Mouse (Mus musculus) brown adipose tissue, adult 24 weeks (tissue): ENCODE results near the gene Hes7. TPM values are rescaled to one million over a fixed set of nuclear protein-coding genes. Genes with fewer than 3 reads are reported as not detected.

Experiments
- H3K27ac ChIP-seq: fragments of 200-500 bp; replicated peaks from 2 replicates; pipeline ENCODE4 v1.5.1; 2012; ENCODE audit warnings: low read depth, mild to moderate bottlenecking, low read length
- H3K4me1 ChIP-seq: fragments of 200-500 bp; 2 replicates; pipeline ENCODE4 v1.6.1; 2012; ENCODE audit warnings: low read length, mixed read lengths; ENCODE audit not compliant: control insufficient read depth, insufficient read depth, insufficient read length
- H3K4me3 ChIP-seq: fragments of 200-500 bp; 2 replicates; pipeline ENCODE4 v1.5.1; 2012; ENCODE audit warnings: low read depth, mild to moderate bottlenecking, low read length, moderate library complexity; ENCODE audit not compliant: insufficient read depth
- polyA plus RNA-seq: library from polyadenylated mRNA; stranded (reverse); fragments of >200 nt; gene quantifications from 2 replicates; pipeline ENCODE4 v1.2.4, GENCODE M21; 2012; ENCODE audit not compliant: missing spikeins, insufficient read depth, insufficient read length

The Hes7 gene
- polyA plus RNA-seq, 1 experiment = not detected

DNA sequence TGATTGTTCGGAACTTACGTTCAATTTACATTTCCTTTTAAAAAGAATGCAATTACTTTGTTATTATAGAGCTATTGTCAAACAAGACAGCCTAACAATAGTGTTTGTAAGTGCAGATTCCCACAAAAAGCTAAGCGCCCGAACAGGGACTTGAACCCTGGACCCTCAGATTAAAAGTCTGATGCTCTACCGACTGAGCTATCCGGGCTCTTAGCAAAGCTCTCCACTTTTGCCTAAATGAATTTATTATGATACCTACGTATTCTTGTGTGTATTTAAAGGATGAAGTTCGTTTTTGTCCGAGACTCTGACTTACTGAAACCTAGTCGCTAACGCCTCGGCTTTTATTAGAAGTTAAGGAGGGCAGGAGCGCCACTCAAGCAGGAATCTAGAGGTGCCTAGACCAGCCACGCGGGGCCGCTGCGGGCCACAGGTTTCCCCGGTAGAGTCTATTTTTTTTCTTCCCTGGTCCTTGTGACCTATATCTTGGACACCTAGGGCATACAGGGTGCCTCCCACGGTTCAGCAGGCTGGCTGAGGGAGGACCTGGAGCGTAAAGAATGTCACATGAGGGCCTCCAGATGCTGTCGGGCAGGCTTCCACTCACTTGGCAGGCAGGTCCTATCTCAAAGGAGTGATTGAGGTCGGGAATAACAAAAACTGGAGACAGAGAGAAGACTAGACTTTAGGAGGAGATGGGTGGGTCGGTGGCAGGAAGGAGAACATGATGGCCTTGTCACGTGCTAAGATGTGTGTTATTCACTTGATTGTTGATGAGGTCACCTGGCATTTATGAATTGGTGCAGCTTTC, 5.0 kb downstream of the Hes7 start:
- no peaks in the 10 kb centered on the region; the same call in 1 of the 2 replicates for H3K4me1 ChIP-seq
- H3K27ac ChIP-seq = peak overlapping the region; percentile 47
- peak overlapping the region; percentile 68 for H3K4me3 ChIP-seq

DNA sequence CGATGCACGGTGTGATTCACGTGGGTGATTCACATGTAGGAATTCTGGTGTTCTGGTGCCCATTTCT, 5.5 kb downstream of the Hes7 start, which contains the start of gene Aloxe3:
Aloxe3 (plus strand) TSS at position 45 of the 67 bp plus-strand sequence.
- H3K4me3 ChIP-seq = peak within 1 kb of the TSS; percentile 68
- H3K4me1 ChIP-seq = no peaks in the 10 kb centered on the region; the same call in 1 of the 2 replicates
- H3K27ac ChIP-seq = peak within 1 kb of the TSS; percentile 47

DNA sequence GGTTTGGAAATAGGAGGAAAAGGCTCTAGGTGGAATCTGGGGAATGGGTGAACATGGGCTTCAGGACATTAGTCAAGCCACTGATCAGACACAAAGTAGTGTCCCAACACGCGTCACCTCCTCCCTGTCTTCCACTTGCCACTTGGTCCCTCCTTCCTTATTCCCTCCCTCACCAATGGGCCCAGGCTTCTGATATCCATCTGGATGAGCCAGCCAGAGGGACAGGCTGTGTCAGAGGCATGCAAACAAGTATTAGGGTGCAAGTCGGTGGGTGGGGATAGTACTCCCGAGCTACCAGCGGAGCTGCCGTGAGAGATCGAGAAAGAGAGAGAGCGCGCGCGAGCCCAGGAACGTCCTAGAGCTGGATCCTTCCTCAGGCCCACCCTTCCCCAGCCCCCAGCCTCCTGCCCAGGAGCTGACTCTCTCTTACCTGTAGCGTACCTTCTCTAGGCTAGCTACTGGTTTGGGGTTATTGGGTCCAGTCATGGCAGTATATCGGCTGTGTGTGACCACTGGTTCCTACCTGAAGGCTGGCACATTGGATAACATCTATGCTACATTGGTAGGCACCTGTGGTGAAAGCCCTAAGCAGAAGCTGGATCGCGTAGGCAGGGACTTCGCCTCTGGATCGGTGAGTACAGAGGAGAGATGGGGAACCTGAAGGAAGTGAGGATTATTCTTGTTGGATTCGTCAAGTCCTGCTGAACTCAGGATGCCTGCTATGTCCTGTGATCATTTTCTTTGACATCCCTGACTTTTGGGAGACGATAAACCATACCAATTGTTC, 5.9 kb downstream of the Hes7 start:
- Histone ChIP-seq H3K27ac (no peak overlapping the region), H3K4me1 (no peaks in the 10 kb centered on the region; the same call in 1 of the 2 replicates), H3K4me3 (peak overlapping the region; percentile 68)

DNA sequence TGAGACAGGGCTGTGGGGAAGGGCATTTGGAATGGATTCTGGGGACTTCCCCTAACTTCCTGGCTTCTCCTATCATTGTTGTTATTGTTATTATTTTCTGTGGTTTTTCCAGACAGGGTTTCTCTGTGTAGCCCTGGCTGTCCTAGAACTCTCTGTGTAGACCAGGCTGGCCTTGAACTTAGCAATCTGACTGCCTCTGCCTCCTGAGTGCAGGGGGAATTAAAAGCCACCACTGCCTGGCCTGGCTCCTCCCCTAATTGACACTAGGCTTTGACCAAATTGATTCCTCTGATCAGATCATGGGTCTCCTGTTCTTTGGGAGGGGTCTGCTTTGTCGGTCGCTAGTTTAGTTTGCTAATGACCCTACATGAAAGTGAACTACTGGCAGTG, 6.5 kb downstream of the Hes7 start:
- no peaks in the 10 kb centered on the region; the same call in 1 of the 2 replicates for H3K4me1 ChIP-seq
- H3K4me3 ChIP-seq = no peak overlapping the region
- no peak overlapping the region for H3K27ac ChIP-seq

DNA sequence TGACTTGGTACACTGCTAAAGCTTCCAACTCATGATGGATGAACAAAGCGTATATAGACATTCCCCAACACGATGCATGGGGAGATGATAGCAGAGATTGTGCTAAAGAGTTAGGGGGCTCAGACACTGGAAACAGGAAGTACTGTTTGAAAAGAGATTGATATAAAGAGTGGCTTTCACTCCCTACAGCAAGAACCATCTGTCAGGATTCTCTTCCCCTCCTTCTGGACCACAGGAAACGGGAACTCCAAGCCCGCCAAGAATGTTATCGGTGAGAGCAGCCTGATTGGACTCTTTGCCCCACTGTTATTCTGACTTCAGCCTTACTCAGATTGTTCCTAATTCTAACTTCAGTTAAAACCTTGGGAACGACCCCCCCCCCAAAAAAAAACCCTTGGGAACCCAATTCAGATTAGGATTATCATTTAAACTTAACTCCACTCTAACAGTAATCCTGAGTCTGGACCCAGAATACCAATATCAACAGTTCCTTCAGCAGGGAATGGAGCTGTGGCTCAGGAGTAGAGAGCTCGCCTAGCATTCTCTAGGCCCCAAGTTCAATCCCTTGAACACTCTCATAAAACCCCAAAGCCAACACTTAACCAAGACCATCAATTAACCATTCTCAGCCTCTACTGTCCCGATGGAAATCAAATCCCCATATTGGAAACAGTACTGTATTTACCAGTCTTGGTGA, 8.4 kb downstream of the Hes7 start:
- Histone ChIP-seq H3K4me3 (no peak overlapping the region), H3K4me1 (no peaks in the 10 kb centered on the region; the same call in 1 of the 2 replicates), H3K27ac (no peak overlapping the region)

DNA sequence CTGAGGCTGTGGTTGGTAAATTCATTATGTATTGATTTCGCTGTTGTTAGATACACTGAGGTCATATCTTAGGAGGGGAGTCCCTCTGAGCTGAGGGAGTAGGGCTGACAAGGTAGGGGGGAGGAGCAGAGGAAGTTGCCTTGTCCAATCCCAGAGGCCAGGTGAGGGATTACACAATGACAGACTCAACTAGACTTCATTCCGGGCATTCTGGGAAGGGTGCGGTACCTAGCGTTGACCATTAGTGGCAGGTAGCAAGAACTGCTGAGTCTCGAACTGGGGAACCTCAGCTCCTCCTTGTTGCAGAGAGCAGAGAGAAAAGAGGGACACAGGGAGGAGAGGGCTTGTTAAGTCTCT, 13.3 kb downstream of the Hes7 start:
- 0 out of 2 replicates have a peak overlapping the region, but pooled peaks have one; percentile 50 for H3K4me3 ChIP-seq
- peaks cover 3% of the 10 kb centered on the region; the same call in 1 of the 2 replicates for H3K4me1 ChIP-seq
- no peak overlapping the region for H3K27ac ChIP-seq

DNA sequence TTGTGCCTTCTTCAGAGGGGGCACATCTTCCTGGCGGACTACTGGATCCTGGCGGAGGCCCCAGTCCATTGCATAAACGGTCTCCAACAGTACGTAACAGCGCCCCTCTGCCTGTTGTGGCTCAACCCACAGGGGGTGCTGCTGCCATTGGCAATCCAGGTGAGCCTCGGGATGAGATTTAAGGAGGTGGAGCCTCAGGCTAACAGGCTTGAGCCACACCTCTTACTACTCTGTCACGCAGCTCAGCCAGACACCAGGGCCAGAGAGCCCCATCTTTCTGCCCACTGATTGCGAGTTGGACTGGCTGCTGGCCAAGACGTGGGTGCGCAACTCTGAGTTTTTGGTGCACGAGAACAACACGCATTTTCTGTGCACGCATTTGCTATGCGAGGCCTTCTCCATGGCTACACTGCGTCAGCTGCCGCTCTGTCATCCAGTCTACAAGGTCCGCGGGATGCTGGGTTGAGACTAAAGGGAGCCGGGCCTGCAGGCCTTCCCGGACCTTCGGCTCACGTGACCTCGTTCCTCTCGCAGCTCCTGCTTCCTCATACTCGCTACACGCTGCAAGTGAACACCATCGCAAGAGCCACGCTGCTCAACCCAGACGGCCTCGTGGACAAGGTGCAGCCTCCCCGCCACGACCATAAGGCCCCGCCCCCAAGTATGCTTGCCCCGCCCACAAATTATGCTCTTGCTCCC, 13.9 kb downstream of the Hes7 start:
- H3K27ac ChIP-seq = no peak overlapping the region
- peaks cover 3% of the 10 kb centered on the region; the same call in 1 of the 2 replicates for H3K4me1 ChIP-seq

DNA sequence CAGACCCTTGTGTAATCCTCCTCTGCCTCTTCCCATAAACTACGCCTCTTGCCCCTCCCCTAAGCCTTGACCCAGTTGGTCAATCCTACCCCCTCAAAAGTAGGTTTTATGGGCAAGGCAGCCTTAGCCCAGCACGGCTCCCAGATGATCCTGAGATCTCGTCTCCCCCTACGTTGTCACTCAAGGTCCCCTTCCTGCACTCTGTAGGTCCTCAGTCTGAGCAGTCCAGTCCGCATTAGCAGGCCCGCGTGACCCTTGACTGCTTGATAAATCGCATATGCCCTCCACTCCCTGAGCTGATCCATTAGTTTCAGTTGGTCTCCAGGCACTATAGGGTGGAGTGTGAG, 14.4 kb downstream of the Hes7 start:
- peaks cover 3% of the 10 kb centered on the region; the same call in 1 of the 2 replicates for H3K4me1 ChIP-seq

More for the DNA sequence above, 13.9 kb downstream of the Hes7 start:
- H3K4me3 ChIP-seq = peak overlapping the region; percentile 50

DNA sequence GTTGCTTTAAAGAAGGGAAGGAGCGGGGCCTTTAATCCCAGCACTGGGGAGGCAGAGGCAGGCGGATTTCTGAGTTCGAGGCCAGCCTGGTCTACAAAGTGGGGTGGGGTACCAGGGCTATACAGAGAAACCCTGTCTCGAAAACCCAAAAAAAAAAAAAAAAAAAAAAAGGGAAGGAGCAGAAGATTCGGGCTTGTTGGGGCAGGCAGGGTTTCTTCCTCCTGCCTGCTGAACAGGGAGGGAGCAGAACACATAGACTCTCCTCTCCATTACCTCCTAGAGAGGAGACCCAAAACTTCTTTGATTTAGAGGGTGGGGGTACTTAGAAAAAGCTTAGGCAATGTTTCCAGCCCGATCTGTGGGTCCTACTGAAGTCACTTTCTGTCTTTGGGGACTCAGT, 15.2 kb downstream of the Hes7 start:
- H3K27ac ChIP-seq = no peak overlapping the region
- H3K4me1 ChIP-seq = peaks cover 3% of the 10 kb centered on the region; the same call in 1 of the 2 replicates
- H3K4me3 ChIP-seq = no peak overlapping the region

More for the DNA sequence above, 14.4 kb downstream of the Hes7 start:
- Histone ChIP-seq H3K27ac (no peak overlapping the region), H3K4me3 (peak overlapping the region; percentile 50)

DNA sequence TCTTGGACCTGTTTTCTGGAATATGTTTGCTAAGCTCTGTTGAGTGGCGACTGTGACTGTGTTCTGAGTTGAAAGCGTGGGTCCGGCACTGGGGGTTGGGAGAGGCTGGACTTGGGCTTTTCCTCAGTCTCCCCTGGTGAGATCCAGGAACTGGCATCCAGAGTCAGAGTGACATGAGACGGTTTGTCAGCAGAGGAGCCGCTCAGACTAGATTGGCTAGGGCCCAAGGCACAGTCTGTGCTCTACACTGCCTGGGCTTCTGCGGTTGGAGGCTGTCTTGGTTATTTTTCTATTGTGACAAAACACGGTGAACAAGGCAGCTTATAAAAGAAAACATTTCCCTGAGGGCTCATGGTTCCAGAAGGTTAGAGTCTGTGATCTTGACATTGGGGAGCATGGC, 27.3 kb downstream of the Hes7 start:
- Histone ChIP-seq H3K27ac (no peak overlapping the region), H3K4me3 (no peak overlapping the region), H3K4me1 (no peaks in the 10 kb centered on the region)

DNA sequence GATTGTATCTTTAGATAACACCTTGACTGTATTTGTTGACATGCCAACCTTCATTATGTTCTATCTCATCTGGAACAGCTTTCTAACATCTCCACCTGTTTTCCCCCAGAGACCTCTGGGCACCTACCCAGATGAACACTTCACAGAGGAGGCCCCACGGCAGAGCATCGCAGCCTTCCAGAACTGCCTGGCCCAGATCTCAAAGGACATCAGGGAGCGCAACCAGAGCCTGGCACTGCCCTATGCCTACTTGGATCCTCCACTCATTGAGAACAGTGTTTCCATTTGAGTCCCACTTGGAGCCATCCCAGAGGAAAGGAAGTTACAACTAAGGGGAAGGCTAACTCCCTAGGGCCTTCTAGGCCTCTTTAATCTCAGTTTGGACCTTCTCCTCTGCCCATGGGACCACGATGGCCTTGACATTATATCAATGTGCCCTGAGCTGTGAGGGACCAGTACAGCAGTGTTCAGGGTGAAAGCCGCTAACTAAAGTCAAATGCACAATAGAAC, 28.3 kb downstream of the Hes7 start:
- no peak overlapping the region for H3K4me3 ChIP-seq
- no peaks in the 10 kb centered on the region for H3K4me1 ChIP-seq
- no peak overlapping the region for H3K27ac ChIP-seq

DNA sequence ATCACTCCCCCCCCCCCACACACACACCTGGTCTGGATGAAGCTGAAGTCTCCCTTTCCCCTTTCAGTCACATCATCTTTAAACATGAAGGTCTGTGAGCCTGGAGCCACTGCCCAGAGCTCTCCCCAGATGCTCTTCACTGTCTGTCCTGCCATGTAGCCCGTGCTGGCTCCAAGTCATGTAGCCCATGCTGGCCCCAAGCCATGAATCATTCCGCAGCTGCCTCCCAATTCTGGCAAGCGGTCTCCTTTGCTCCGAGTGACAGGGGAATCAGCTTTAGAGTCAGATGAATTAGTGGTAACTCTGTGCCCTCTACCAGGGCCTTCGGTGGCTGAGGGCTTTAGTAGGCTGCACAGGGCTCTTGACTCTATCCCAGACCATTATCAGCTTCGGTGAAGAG, 29.5 kb downstream of the Hes7 start:
- no peak overlapping the region for H3K27ac ChIP-seq
- H3K4me1 ChIP-seq = no peaks in the 10 kb centered on the region
- H3K4me3 ChIP-seq = no peak overlapping the region

DNA sequence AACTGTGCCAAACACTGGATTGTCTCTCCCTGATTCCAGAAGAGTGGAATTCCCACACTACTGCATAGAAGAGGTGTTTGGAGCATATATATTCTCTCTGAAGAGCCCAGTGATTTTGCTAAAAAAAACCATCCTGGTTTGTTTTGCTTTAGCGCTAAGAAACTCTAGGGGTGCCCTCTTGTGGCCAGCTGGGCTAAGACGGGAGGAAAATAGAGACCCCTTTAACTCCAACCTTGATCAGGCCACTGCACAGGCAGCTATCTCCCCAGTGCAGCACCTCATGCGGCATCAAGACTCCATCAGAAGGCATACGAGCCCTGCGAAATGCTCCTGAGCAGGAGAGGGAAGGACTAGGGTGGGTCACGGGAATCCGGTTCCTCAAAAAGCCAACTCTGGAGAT, 30.2 kb downstream of the Hes7 start:
- Histone ChIP-seq H3K4me1 (no peaks in the 10 kb centered on the region), H3K27ac (no peak overlapping the region), H3K4me3 (no peak overlapping the region)

DNA sequence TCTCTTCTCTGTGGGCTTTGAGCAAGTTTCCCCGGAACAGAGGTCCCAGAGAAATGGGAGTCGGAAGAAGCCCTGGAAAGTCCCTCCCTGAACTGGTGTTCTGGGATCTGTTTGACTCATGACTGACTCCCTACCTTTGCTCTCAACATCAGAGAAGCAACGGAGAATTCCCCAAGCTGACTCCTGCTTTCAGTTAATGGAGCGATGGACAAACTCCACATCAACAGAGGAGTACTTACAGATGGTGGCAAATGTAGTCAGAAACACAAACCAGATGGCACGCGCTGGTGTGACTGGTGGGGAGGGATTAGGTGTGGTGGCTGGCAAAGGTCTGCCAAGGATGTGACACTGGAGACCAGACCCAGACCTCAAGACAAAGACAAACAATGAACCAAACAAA, 30.8 kb downstream of the Hes7 start:
- Histone ChIP-seq H3K4me1 (no peaks in the 10 kb centered on the region), H3K27ac (no peak overlapping the region), H3K4me3 (no peak overlapping the region)

DNA sequence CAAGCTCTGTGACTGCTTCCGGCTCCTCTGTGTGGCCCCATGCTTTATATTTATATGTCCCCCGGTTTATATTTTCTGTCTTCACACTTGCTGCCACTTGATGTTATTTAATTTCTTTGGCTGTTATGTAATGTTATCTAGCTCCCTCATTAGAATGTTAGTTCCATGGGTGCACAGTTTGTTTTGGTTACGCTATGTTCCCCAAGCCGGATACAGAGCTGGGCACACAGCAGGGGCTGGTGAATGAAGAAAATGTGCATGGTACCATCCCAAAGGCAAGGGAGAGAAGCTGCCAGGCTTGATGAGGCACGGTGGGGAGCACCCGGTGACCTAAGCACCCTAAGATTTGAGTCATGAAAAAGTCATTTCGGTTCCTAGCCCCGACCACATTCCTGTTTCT, 33.6 kb downstream of the Hes7 start:
- H3K4me3 ChIP-seq = no peak overlapping the region
- no peak overlapping the region for H3K27ac ChIP-seq
- no peaks in the 10 kb centered on the region for H3K4me1 ChIP-seq
